Mouse (Mus musculus): Measurements from ENCODE around the gene Snx1.

Gene Snx1

GRCm38 (mm10) chr9:66114341-66114740 is 12.0 kb downstream of the Snx1 start:
- Histone ChIP-seq H3K4me3 (replicated peaks; ENCODE audit: low read length) (no peak overlapping the region), H3K36me3 (ENCODE audit: insufficient read depth, low read length) (no peaks in the 10 kb centered on the region; the same call in 1 of the 2 replicates), H3K27me3 (ENCODE audit: insufficient read depth, low read length) (no peaks in the 10 kb centered on the region), H3K4me1 (replicated peaks; ENCODE audit: low read depth, low read length) (peaks cover 9% of the 10 kb centered on the region), H3K9me3 (ENCODE audit: low read length) (no peaks in the 10 kb centered on the region)
- TF ChIP-seq CTCF (conservative IDR thresholded peaks at IDR 0.05; ENCODE audit: low read length), result no peak
- no peak for TF ChIP-seq POU5F1 (IDR thresholded peaks at IDR 0.05; ENCODE audit: borderline replicate concordance, low read length)
- TF ChIP-seq NANOG (IDR thresholded peaks at IDR 0.05; ENCODE audit: borderline replicate concordance, low read length), result no peak

- TF ChIP-seq CTCF (conservative IDR thresholded peaks at IDR 0.05; ENCODE audit: low read length) (no peak), POU5F1 (IDR thresholded peaks at IDR 0.05; ENCODE audit: borderline replicate concordance, low read length) (no peak), NANOG (IDR thresholded peaks at IDR 0.05; ENCODE audit: borderline replicate concordance, low read length) (no peak)
These were observed 15.6 kb downstream of the Snx1 start for GRCm38 (mm10) chr9:66110611-66111379.

GRCm38 (mm10) chr9:66110126-66110525 is 16.3 kb downstream of the Snx1 start:
- Histone ChIP-seq H3K4me1 (replicated peaks; ENCODE audit: low read depth, low read length) (peaks cover 17% of the 10 kb centered on the region), H3K27me3 (ENCODE audit: insufficient read depth, low read length) (no peaks in the 10 kb centered on the region), H3K4me3 (replicated peaks; ENCODE audit: low read length) (no peak overlapping the region), H3K36me3 (ENCODE audit: insufficient read depth, low read length) (peaks cover 13% of the 10 kb centered on the region), H3K9me3 (ENCODE audit: low read length) (no peaks in the 10 kb centered on the region)
- TF ChIP-seq POU5F1 (IDR thresholded peaks at IDR 0.05; ENCODE audit: borderline replicate concordance, low read length), result no peak
- no peak for TF ChIP-seq CTCF (conservative IDR thresholded peaks at IDR 0.05; ENCODE audit: low read length)
- TF ChIP-seq NANOG (IDR thresholded peaks at IDR 0.05; ENCODE audit: borderline replicate concordance, low read length), result no peak

More at GRCm38 (mm10) chr9:66110611-66111379, 15.6 kb downstream of the Snx1 start:
- H3K27me3 ChIP-seq (ENCODE audit: insufficient read depth, low read length), result no peaks in the 10 kb centered on the region
- H3K4me3 ChIP-seq (replicated peaks; ENCODE audit: low read length), result no peak overlapping the region
- peaks cover 10% of the 10 kb centered on the region for H3K4me1 ChIP-seq (replicated peaks; ENCODE audit: low read depth, low read length)
- H3K36me3 ChIP-seq (ENCODE audit: insufficient read depth, low read length), result peaks cover 9% of the 10 kb centered on the region
- no peaks in the 10 kb centered on the region for H3K9me3 ChIP-seq (ENCODE audit: low read length)

- H3K27me3 ChIP-seq (ENCODE audit: insufficient read depth, low read length), result no peaks in the 10 kb centered on the region
- H3K9me3 ChIP-seq (ENCODE audit: low read length), result no peaks in the 10 kb centered on the region
- peaks cover 17% of the 10 kb centered on the region for H3K4me1 ChIP-seq (replicated peaks; ENCODE audit: low read depth, low read length)
- TF ChIP-seq POU5F1 (IDR thresholded peaks at IDR 0.05; ENCODE audit: borderline replicate concordance, low read length), result no peak
- TF ChIP-seq NANOG (IDR thresholded peaks at IDR 0.05; ENCODE audit: borderline replicate concordance, low read length), result no peak
- no peak for TF ChIP-seq CTCF (conservative IDR thresholded peaks at IDR 0.05; ENCODE audit: low read length)
- peaks cover 18% of the 10 kb centered on the region for H3K36me3 ChIP-seq (ENCODE audit: insufficient read depth, low read length)
- no peak overlapping the region for H3K4me3 ChIP-seq (replicated peaks; ENCODE audit: low read length)
These were observed 16.8 kb downstream of the Snx1 start for GRCm38 (mm10) chr9:66109574-66109973.

GRCm38 (mm10) chr9:66105168-66105567 is 21.2 kb downstream of the Snx1 start:
- no peaks in the 10 kb centered on the region for H3K27me3 ChIP-seq (ENCODE audit: insufficient read depth, low read length)
- no peaks in the 10 kb centered on the region for H3K9me3 ChIP-seq (ENCODE audit: low read length)
- H3K4me1 ChIP-seq (replicated peaks; ENCODE audit: low read depth, low read length), result peaks cover 14% of the 10 kb centered on the region
- TF ChIP-seq POU5F1 (IDR thresholded peaks at IDR 0.05; ENCODE audit: borderline replicate concordance, low read length), result no peak
- H3K36me3 ChIP-seq (ENCODE audit: insufficient read depth, low read length), result peaks cover 47% of the 10 kb centered on the region
- H3K4me3 ChIP-seq (replicated peaks; ENCODE audit: low read length), result no peak overlapping the region

GRCm38 (mm10) chr9:66104601-66105000 is 21.8 kb downstream of the Snx1 start:
- Histone ChIP-seq H3K4me1 (replicated peaks; ENCODE audit: low read depth, low read length) (peaks cover 14% of the 10 kb centered on the region), H3K4me3 (replicated peaks; ENCODE audit: low read length) (no peak overlapping the region), H3K36me3 (ENCODE audit: insufficient read depth, low read length) (peaks cover 48% of the 10 kb centered on the region), H3K27me3 (ENCODE audit: insufficient read depth, low read length) (no peaks in the 10 kb centered on the region), H3K9me3 (ENCODE audit: low read length) (no peaks in the 10 kb centered on the region)
- TF ChIP-seq POU5F1 (IDR thresholded peaks at IDR 0.05; ENCODE audit: borderline replicate concordance, low read length) (no peak), CTCF (conservative IDR thresholded peaks at IDR 0.05; ENCODE audit: low read length) (no peak), NANOG (IDR thresholded peaks at IDR 0.05; ENCODE audit: borderline replicate concordance, low read length) (no peak)

GRCm38 (mm10) chr9:66102668-66103067 is 23.7 kb downstream of the Snx1 start:
- H3K4me1 ChIP-seq (replicated peaks; ENCODE audit: low read depth, low read length), result peaks cover 14% of the 10 kb centered on the region
- no peak overlapping the region for H3K4me3 ChIP-seq (replicated peaks; ENCODE audit: low read length)
- H3K27me3 ChIP-seq (ENCODE audit: insufficient read depth, low read length), result no peaks in the 10 kb centered on the region
- H3K9me3 ChIP-seq (ENCODE audit: low read length), result no peaks in the 10 kb centered on the region
- H3K36me3 ChIP-seq (ENCODE audit: insufficient read depth, low read length), result peaks cover 44% of the 10 kb centered on the region
- no peak for TF ChIP-seq POU5F1 (IDR thresholded peaks at IDR 0.05; ENCODE audit: borderline replicate concordance, low read length)
- TF ChIP-seq NANOG (IDR thresholded peaks at IDR 0.05; ENCODE audit: borderline replicate concordance, low read length), result no peak
- TF ChIP-seq CTCF (conservative IDR thresholded peaks at IDR 0.05; ENCODE audit: low read length), result no peak

- Histone ChIP-seq H3K36me3 (ENCODE audit: insufficient read depth, low read length) (peaks cover 52% of the 10 kb centered on the region), H3K4me3 (replicated peaks; ENCODE audit: low read length) (no peak overlapping the region), H3K9me3 (ENCODE audit: low read length) (no peaks in the 10 kb centered on the region), H3K27me3 (ENCODE audit: insufficient read depth, low read length) (no peaks in the 10 kb centered on the region), H3K4me1 (replicated peaks; ENCODE audit: low read depth, low read length) (peaks cover 14% of the 10 kb centered on the region)
- TF ChIP-seq POU5F1 (IDR thresholded peaks at IDR 0.05; ENCODE audit: borderline replicate concordance, low read length) (no peak), CTCF (conservative IDR thresholded peaks at IDR 0.05; ENCODE audit: low read length) (no peak), NANOG (IDR thresholded peaks at IDR 0.05; ENCODE audit: borderline replicate concordance, low read length) (no peak)
These were observed 24.8 kb downstream of the Snx1 start for GRCm38 (mm10) chr9:66101577-66101976.

GRCm38 (mm10) chr9:66092664-66093063 is 33.7 kb downstream of the Snx1 start:
- Histone ChIP-seq H3K4me3 (replicated peaks; ENCODE audit: low read length) (no peak overlapping the region), H3K36me3 (ENCODE audit: insufficient read depth, low read length) (peaks cover 79% of the 10 kb centered on the region), H3K9me3 (ENCODE audit: low read length) (no peaks in the 10 kb centered on the region), H3K27me3 (ENCODE audit: insufficient read depth, low read length) (no peaks in the 10 kb centered on the region), H3K4me1 (replicated peaks; ENCODE audit: low read depth, low read length) (peaks cover 31% of the 10 kb centered on the region)
- TF ChIP-seq CTCF (conservative IDR thresholded peaks at IDR 0.05; ENCODE audit: low read length) (no peak), NANOG (IDR thresholded peaks at IDR 0.05; ENCODE audit: borderline replicate concordance, low read length) (no peak), POU5F1 (IDR thresholded peaks at IDR 0.05; ENCODE audit: borderline replicate concordance, low read length) (no peak)

Measured in E14TG2a.4 (cell line).